Mouse (Mus musculus): ENCODE results near the gene Ppm1h. TPM values are rescaled to one million over a fixed set of nuclear protein-coding genes. Genes with fewer than 3 reads are reported as not detected.

The Ppm1h gene
- polyA plus RNA-seq, 1 experiment: 13.1 TPM

DNA sequence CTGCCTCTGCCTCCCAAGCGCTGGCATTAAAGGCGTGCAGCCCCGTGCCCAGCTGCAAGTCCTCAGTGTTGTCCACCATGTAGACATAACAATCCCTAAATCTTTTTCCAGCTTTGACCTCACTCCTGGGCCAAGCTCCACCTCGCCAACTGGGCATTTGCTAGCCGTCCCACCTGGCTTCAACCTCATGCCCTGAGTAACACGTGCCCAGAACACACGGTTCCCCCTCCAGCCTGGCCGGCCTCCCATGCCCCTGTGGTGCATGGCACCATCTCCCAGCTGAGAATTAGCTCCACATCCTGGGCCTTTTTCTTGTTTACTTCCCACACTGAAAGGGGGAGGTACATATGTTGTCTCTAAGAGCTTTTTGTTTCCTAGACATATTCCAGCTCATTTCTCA lies 163.5 kb downstream of the Ppm1h start:
- H3K4me1 ChIP-seq (ENCODE audit: control insufficient read depth, insufficient read depth, low read length): no peaks in the 10 kb centered on the region; the same call in 1 of the 2 replicates
- 88% methylated on average over 8 of the region's 8 CpGs for WGBS
- no peak overlapping the region for H3K27ac ChIP-seq (ENCODE audit: control insufficient read depth, insufficient read depth, low read depth, low read length, poor library complexity)
- no peak for TF ChIP-seq CTCF (IDR thresholded peaks at IDR 0.05; ENCODE audit: control insufficient read depth, insufficient read depth, low read length)
- H3K4me3 ChIP-seq (replicated peaks; ENCODE audit: control insufficient read depth, low read depth, low read length): no peak overlapping the region

GRCm38 (mm10) chr10:122842961-122843360 lies 164.4 kb downstream of the Ppm1h start:
- Histone ChIP-seq H3K4me3 (replicated peaks; ENCODE audit: control insufficient read depth, low read depth, low read length) (no peak overlapping the region), H3K4me1 (ENCODE audit: control insufficient read depth, insufficient read depth, low read length) (no peaks in the 10 kb centered on the region; the same call in 1 of the 2 replicates), H3K27ac (ENCODE audit: control insufficient read depth, insufficient read depth, low read depth, low read length, poor library complexity) (no peak overlapping the region)
- 88% methylated on average over 8 of the region's 8 CpGs for WGBS
- TF ChIP-seq POLR2A (IDR thresholded peaks at IDR 0.05; ENCODE audit: borderline replicate concordance, control insufficient read depth, low read depth, low read length) (no peak), CTCF (IDR thresholded peaks at IDR 0.05; ENCODE audit: control insufficient read depth, insufficient read depth, low read length) (no peak)

DNA sequence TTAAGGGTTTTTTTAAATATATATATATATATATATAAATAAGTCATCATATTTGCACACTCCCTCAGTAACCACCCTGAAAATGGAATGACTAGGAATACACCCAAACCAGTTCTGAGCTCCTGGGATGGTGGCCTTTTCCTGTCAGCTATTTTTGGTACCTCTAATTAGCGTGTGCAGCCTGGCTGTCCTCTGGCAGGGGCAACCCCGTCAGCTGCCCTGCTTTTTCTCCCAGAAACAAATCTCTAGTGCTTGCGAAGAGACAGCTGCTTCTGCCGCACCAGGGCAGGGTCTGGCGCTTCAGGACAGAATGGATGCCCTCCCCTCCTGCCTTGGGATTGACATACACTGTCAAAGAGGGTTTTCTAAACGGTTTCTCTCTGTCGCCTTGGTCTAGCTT lies 166.9 kb downstream of the Ppm1h start:
- H3K4me1 ChIP-seq (ENCODE audit: control insufficient read depth, insufficient read depth, low read length): no peaks in the 10 kb centered on the region; the same call in 1 of the 2 replicates
- no peak for TF ChIP-seq POLR2A (IDR thresholded peaks at IDR 0.05; ENCODE audit: borderline replicate concordance, control insufficient read depth, low read depth, low read length)
- no peak for TF ChIP-seq CTCF (IDR thresholded peaks at IDR 0.05; ENCODE audit: control insufficient read depth, insufficient read depth, low read length)
- H3K27ac ChIP-seq (ENCODE audit: control insufficient read depth, insufficient read depth, low read depth, low read length, poor library complexity): no peak overlapping the region
- no peak overlapping the region for H3K4me3 ChIP-seq (replicated peaks; ENCODE audit: control insufficient read depth, low read depth, low read length)
- WGBS: 73% methylated on average over 7 of the region's 7 CpGs

DNA sequence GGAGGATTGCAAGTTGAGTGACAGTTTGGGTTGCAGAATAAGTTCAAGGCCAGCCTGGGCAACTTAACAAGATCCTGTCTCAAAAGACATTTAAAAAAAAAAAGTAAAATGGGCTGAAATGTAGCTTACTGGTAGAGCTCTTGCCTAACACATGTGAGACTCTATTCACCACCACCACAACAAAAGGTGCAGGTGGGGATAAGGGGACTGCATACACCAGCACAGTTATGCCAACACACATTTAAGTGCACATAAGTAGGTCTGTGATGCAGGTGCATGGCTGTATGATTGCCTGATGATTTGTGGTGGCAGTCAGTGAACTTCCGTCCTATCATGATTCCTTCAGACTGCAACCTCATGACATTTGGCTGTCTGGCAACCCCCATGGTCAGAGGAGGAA lies 167.9 kb downstream of the Ppm1h start:
- WGBS: 82% methylated on average over 1 of the region's 1 CpGs
- no peak overlapping the region for H3K27ac ChIP-seq (ENCODE audit: control insufficient read depth, insufficient read depth, low read depth, low read length, poor library complexity)
- TF ChIP-seq POLR2A (IDR thresholded peaks at IDR 0.05; ENCODE audit: borderline replicate concordance, control insufficient read depth, low read depth, low read length) (no peak), CTCF (IDR thresholded peaks at IDR 0.05; ENCODE audit: control insufficient read depth, insufficient read depth, low read length) (no peak)
- no peak overlapping the region for H3K4me3 ChIP-seq (replicated peaks; ENCODE audit: control insufficient read depth, low read depth, low read length)
- H3K4me1 ChIP-seq (ENCODE audit: control insufficient read depth, insufficient read depth, low read length): no peaks in the 10 kb centered on the region; the same call in 1 of the 2 replicates

- WGBS: 49% methylated on average over 2 of the region's 2 CpGs
- H3K4me1 ChIP-seq (ENCODE audit: control insufficient read depth, insufficient read depth, low read length): no peaks in the 10 kb centered on the region; the same call in 1 of the 2 replicates
- H3K27ac ChIP-seq (ENCODE audit: control insufficient read depth, insufficient read depth, low read depth, low read length, poor library complexity): no peak overlapping the region
- no peak overlapping the region for H3K4me3 ChIP-seq (replicated peaks; ENCODE audit: control insufficient read depth, low read depth, low read length)
- TF ChIP-seq POLR2A (IDR thresholded peaks at IDR 0.05; ENCODE audit: borderline replicate concordance, control insufficient read depth, low read depth, low read length): no peak
- no peak for TF ChIP-seq CTCF (IDR thresholded peaks at IDR 0.05; ENCODE audit: control insufficient read depth, insufficient read depth, low read length)
Observed at GRCm38 (mm10) chr10:122848020-122848457, 169.5 kb downstream of the Ppm1h start.

DNA sequence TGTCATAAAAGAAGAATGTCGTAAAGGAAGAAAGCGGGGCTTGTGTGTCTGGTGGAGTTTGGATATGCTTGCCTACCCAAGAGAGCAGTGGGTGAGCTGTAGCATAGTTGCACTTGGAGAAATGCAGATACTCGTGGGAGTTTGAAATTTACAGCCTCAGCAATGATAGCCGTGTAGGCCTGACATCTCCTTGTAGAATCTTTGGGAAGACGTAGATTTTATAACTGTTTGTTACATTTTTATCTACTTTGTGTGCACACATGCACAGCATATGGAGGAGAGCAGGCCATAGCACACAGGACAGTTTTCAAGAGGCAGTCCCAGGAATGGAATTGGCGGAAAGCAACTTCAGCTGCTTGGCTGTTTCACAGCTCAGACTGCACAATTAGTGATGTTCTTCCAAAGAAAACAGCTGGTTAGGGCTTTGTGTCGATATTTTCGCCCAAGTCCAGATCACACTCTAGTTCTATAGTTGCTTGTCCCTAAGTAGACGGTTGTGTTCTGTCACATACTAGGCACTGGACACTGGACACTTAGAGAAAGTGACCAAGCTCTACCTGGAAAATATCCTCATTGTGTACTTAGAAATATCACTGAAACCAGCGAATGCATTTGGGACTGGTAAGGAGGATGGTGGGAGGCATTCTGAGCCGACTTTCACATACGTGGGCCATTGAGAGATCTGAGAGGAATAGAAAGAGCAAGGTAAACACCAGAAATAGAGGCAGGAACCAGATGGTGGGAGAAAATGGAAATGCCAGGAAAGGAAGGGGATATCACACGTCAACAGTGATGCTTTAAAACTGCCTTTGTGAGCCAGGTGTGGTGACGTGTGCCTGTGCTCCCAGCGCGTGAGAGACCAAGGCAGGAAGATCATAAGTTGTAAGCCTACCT lies 173.0 kb downstream of the Ppm1h start:
- no peaks in the 10 kb centered on the region; the same call in 1 of the 2 replicates for H3K4me1 ChIP-seq (ENCODE audit: control insufficient read depth, insufficient read depth, low read length)
- H3K27ac ChIP-seq (ENCODE audit: control insufficient read depth, insufficient read depth, low read depth, low read length, poor library complexity): no peak overlapping the region
- WGBS: 87% methylated on average over 16 of the region's 16 CpGs
- H3K4me3 ChIP-seq (replicated peaks; ENCODE audit: control insufficient read depth, low read depth, low read length): no peak overlapping the region
- TF ChIP-seq POLR2A (IDR thresholded peaks at IDR 0.05; ENCODE audit: borderline replicate concordance, control insufficient read depth, low read depth, low read length) (no peak), CTCF (IDR thresholded peaks at IDR 0.05; ENCODE audit: control insufficient read depth, insufficient read depth, low read length) (no peak)

DNA sequence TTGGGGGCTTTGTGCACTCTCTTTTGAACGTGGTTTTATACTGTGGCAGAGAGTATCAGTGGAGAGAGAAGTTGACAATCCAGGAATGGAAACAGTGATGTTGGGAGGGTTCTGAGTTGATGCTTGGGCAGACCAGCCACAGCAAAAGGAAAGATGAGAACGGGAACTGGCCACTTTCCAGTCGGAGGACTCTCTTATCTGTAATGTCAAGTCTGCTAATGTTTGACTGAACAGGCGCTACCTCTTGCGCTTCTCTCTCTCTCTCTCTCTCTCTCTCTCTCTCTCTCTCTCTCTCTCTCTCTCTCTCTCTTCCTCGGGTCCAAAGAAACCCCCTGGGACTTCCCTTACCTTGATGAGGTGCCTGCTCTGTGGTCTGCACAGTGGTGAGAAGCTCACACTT lies 176.0 kb downstream of the Ppm1h start:
- Histone ChIP-seq H3K27ac (ENCODE audit: control insufficient read depth, insufficient read depth, low read depth, low read length, poor library complexity) (no peak overlapping the region), H3K4me3 (replicated peaks; ENCODE audit: control insufficient read depth, low read depth, low read length) (no peak overlapping the region), H3K4me1 (ENCODE audit: control insufficient read depth, insufficient read depth, low read length) (no peaks in the 10 kb centered on the region)
- TF ChIP-seq POLR2A (IDR thresholded peaks at IDR 0.05; ENCODE audit: borderline replicate concordance, control insufficient read depth, low read depth, low read length) (no peak), CTCF (IDR thresholded peaks at IDR 0.05; ENCODE audit: control insufficient read depth, insufficient read depth, low read length) (no peak)
- WGBS: 73% methylated on average over 6 of the region's 6 CpGs

- Histone ChIP-seq H3K4me3 (replicated peaks; ENCODE audit: control insufficient read depth, low read depth, low read length) (no peak overlapping the region), H3K4me1 (ENCODE audit: control insufficient read depth, insufficient read depth, low read length) (no peaks in the 10 kb centered on the region), H3K27ac (ENCODE audit: control insufficient read depth, insufficient read depth, low read depth, low read length, poor library complexity) (no peak overlapping the region)
- TF ChIP-seq CTCF (IDR thresholded peaks at IDR 0.05; ENCODE audit: control insufficient read depth, insufficient read depth, low read length) (no peak), POLR2A (IDR thresholded peaks at IDR 0.05; ENCODE audit: borderline replicate concordance, control insufficient read depth, low read depth, low read length) (no peak)
- 76% methylated on average over 4 of the region's 4 CpGs for WGBS
Observed at GRCm38 (mm10) chr10:122855149-122855548, 176.6 kb downstream of the Ppm1h start.

All from bone marrow, adult 2 months (tissue).